In genomic region chr17:79969500-79969972, GRCm38 (mm10) we compare ENCODE assay signal across 14 mouse cellular contexts.
DNase-seq lines count a peak whose midpoint lies in the region; ATAC-seq lines count a peak whose summit lies in the region.
"Had no signal": no experiment of that assay in that cellular context is flagged by ENCODE, and none has a peak within 500 bp of the region (broad histone marks: within the 10 kb centered on the region; RNA-seq: fewer than 3 reads in every experiment).

No protein-coding gene starts in this region.

- no peaks in the 10 kb centered on the region for H3K36me3 ChIP-seq in heart, embryonic 15.5 days
- H3K36me3 ChIP-seq in limb, embryonic 10.5 days = no peaks in the 10 kb centered on the region
- H3K36me3 ChIP-seq: hindbrain, embryonic 15.5 days; kidney, embryonic 15.5 days; limb, embryonic 13.5 days had no signal

- H3K27me3 ChIP-seq in heart, embryonic 15.5 days = 0 out of 2 replicates have a peak, but pooled peaks cover 4% of the 10 kb centered on the region
- H3K27me3 ChIP-seq in limb, embryonic 10.5 days (ENCODE audit: low read depth, poor library complexity, severe bottlenecking) = peaks cover 16% of the 10 kb centered on the region; the same call in 1 of the 2 replicates
- H3K27me3 ChIP-seq: hindbrain, embryonic 15.5 days; kidney, embryonic 15.5 days had no signal

- H3K9me3 ChIP-seq in heart, embryonic 15.5 days (replicated peaks) = no peaks in the 10 kb centered on the region
- no peaks in the 10 kb centered on the region for H3K9me3 ChIP-seq in limb, embryonic 10.5 days (replicated peaks)
- H3K9me3 ChIP-seq: hindbrain, embryonic 15.5 days; kidney, embryonic 15.5 days; limb, embryonic 13.5 days had no signal

- no peak overlapping the region for H3K27ac ChIP-seq in heart, embryonic 15.5 days
- peak overlapping the region; percentile 2; the same call in 1 of the 2 replicates for H3K27ac ChIP-seq in limb, embryonic 10.5 days
- H3K27ac ChIP-seq: hindbrain, embryonic 15.5 days; kidney, embryonic 15.5 days; limb, embryonic 13.5 days had no signal

- no peak for ATAC-seq in heart, embryonic 15.5 days (replicated peaks; ENCODE audit: insufficient number of reproducible peaks, insufficient read depth, low FRiP score, low read depth)
- ATAC-seq in CD4-positive, CD25-positive, alpha-beta regulatory T cell, adult 4 months = peak; percentile 26

- no peak overlapping the region for H3K4me3 ChIP-seq in heart, embryonic 15.5 days
- H3K4me3 ChIP-seq in limb, embryonic 10.5 days = no peak overlapping the region
- H3K4me3 ChIP-seq: hindbrain, embryonic 15.5 days; kidney, embryonic 15.5 days; limb, embryonic 13.5 days had no signal

- DNase-seq in heart, postnatal 36 days = no peak
- peak; percentile 98 for DNase-seq in R1 (ENCODE audit: low read depth, low spot score)
- no peak for DNase-seq in limb, embryonic 10.5 days (ENCODE audit: low spot score)
- DNase-seq in left cerebral cortex, postnatal 14 days (ENCODE audit: low spot score in 2 of 2) = no peak
- no peak for DNase-seq in cerebellum, adult 9-10 months
- no peak for DNase-seq in gastrocnemius, adult 18-20 months (ENCODE audit: low spot score)
- DNase-seq: cerebellum, adult 2 months; layer of hippocampus, adult 9-11 months; thymus, postnatal 36 days had no signal

- peak overlapping the region; percentile 10; the same call in 1 of the 2 replicates for H3K4me2 ChIP-seq in heart, embryonic 15.5 days
- H3K4me2 ChIP-seq: hindbrain, embryonic 15.5 days; kidney, embryonic 15.5 days; limb, embryonic 13.5 days had no signal

- peaks cover 10% of the 10 kb centered on the region for H3K4me1 ChIP-seq in heart, embryonic 15.5 days (replicated peaks)
- peaks cover 50% of the 10 kb centered on the region for H3K4me1 ChIP-seq in limb, embryonic 10.5 days
- H3K4me1 ChIP-seq: hindbrain, embryonic 15.5 days had no signal

- intact Hi-C loops in heart, postnatal 36 days (cut with DNase I) = no loop called here
- intact Hi-C loops in left cerebral cortex, postnatal 14 days (cut with DNase I) = no loop called here

- no peak overlapping the region for H3K9ac ChIP-seq in heart, embryonic 15.5 days
- H3K9ac ChIP-seq: hindbrain, embryonic 15.5 days; kidney, embryonic 15.5 days; limb, embryonic 13.5 days had no signal

- WGBS in heart, embryonic 15.5 days = 36% methylated on average over 7 of the region's 7 CpGs
- WGBS in limb, embryonic 10.5 days = 24% methylated on average over 7 of the region's 7 CpGs
